Mouse (Mus musculus) retina, postnatal 7 days (tissue): ENCODE measurements at regions not wholly inside any gene's neighbourhood (a gene's known extent, or its start where the extent isn't known, plus 50 kb on each side); places are given as distances from the start of the nearest gene placed in this dataset.
A peak's percentile ranks its signal among the peaks of the same experiment; 100 is the strongest.

Experiments
- DNase-seq: peaks from one replicate; pipeline ENCODE4 v3.0.0-alpha.2; 2012; ENCODE audit warnings: low read depth, low spot score

DNA sequence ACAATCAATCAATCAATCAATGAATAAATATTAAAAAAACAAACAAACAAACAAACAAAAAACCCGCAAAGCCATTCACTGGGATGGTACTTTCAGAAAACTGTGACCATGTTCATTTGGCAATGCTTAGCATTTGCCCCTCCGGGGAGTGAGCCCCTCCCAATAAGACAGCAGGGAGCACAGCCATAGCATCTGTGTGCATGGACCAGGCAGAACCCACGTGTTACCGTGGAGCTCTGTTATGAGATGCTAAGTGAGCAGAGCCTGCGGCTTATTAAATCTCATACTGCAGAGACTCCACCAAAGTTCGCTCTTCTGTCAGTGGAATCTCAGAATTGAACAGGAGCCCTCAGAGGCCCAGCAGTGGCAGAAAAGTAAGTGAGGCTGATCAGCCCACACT is 438.7 kb upstream of the Atp11b start:
- DNase-seq = no peak

DNA sequence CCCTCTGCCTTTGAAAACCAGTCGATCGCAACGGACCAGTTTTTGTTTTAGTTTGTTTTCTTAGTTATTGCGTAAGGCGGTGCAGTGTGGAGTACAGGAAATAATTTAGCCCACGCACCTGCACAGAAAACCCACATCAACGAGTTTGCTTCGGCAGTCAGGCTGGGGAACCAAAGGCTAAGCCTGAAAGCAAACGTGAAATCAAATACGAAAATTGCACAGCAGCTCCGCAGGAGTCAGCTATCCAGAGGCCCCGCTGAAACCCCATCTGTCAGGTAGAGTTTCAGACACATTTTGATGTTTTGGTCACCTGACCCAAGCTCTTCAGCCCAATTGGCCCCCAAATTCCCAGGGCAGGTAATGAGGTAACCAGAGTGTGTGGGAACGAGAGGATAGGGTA is 435.6 kb upstream of the Atp11b start:
- DNase-seq = no peak

DNA sequence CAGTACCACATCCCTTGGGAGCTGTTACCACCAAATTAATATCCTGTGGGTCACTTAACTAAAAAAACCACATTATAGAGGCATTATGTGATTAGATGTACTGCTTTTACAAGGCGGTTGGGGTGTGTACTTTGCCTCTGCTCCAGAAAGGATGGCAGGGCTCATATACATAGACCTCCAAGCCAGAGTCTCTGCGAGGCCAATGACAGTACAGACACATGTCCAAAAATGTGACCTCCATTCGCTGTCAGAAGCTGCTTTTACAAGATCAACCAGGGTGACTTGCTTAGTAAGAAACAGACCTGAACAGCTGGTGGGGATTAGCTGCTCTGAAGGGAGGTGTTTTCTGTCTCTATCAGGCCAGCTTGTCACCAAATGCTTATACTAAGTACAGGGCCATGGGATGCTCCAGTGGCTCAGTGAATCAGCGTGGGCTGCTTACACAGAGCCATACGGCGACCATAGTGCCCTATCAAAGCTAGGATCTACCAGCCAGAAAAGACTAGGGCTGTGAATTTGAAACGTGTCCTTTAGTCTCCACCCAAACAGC is 433.0 kb upstream of the Atp11b start:
- peak; percentile 14 for DNase-seq

DNA sequence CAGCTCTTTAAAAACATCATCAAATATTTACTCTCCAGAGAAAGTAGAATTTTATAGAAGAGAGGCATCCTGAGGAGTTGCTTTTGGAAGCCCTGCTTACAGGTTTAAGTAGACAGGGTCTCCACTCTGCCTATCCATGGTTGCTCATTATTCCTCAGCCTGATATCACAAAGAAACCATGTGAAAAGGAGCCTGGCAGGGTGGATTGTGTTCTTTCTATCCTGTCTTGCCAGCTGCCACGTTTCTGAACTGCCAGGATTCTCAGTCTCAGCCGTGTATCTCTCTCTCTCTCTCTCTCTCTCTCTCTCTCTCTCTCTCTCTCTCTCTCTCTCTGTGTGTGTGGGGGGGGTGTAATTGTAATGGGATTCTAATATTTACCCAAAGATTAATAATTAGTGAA is 431.9 kb upstream of the Atp11b start:
- DNase-seq = no peak

DNA sequence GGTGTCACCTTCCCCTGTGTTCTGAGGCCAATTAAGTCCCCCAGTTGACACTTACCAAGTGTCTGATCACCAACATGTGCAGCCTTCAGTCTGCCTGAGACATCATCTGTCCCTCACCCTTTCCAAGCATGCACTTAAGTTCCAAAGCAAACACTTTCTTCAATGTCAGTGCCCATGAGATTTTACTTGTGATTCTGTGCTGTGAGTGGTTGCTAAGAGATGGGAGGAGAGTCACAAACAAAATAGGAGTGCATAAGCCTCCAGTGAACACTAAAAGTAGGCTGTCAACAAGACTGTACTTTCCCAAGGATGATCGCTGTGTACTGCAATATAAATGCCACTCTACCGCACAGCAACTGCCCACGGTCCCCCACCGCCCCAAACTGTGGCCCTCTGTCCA is 431.0 kb upstream of the Atp11b start:
- no peak for DNase-seq

DNA sequence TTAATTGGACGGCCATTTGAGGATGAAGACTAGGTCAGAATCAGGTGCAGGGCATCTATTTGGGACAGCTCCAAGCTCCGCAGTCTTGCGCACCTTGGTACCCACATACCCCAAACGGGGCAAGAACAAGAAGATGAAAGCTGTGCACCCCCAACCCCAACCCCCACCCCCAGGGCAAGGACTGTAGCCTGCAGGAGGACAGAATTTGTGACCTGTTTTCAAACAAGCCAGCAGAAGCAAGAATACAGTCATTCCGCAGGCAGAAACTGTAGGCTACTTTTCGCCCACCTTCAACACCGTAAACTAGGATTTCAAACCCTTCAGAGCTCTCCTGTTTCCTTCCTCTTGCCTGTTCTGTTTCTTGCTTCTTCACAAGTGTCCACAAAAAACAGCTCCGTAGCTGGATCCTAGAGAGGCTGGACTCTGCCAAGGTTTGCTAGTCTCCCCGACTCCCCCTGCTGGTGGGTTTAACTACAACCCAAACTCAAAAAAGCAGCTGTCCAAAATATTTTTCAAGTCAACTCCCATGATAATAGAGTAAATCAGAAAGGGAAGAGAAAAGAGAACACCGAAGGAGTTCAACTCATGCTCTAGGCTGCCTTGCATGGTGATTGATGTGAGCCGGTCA is 430.3 kb upstream of the Atp11b start:
- DNase-seq = peak; percentile 38

DNA sequence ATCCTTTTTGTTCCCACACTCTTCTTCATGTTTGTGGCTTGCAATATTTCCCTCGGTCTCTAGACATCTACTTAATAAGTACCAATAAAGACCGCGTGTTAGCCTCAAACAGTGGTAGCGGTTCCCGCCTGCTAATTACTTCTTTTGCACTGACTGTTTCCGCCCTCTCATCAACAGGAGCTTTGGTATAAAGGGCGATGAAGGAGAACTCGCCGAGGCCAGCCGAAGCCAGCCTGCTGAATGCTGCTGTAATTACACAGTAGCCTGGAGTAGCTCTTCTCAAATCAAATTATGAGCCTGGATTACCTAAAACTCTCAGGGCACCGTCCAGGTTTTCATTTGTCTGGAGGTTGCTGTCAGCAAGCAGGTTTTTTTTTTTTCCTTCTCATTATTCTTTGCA is 429.7 kb upstream of the Atp11b start:
- DNase-seq = no peak

DNA sequence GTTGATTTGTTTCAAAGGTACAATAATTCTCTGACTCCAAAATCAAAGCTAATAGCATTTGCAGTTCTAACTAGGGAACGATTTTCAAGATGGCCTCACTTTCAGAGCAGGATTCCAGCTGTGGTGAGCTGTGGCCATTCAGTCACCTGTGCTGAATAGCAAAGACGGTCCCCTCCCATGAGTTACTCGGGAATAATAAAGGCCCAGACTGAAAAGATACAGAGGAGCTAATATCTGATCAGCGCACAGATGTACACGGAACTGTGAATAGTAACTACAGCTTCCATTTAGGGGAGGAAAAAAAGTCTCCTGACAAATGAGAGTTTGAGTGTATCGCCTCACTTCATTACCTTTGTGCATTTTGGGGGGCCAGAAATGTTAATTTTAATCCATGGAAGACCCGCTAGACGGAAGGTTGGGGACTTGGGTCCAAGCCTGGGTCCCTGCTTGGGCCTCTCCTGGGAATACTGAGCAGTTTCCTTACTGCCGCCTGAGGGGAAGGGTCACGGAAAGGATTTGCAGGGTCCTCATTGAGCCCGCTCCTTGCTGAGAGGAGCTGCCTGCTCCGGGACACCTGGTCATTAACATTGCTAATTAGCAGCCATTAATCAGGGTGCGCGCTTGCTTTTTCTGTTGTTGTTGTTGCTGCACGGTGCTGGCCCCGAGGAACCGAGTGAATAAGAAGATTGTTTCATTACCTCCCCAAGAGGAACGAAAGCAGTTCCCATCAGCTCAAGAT is 421.2 kb upstream of the Atp11b start:
- DNase-seq = no peak

DNA sequence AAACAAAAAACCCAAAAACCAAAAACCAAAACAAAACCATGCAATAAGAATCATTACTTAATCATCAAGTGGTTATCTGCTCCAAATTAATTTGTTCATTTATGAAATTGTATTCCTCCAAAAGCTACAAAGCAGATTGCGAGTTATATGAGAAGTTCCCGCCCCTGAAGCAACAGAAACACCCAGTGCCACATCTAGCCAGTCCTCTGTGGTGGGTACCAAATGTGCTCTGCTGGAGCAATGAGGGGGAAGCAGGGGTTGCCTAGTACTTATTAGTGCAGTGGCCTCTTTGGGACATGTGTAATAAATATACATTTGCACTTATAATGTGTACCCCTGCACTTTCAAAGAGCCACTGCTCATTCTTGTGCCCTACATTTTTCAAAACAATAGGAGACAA is 419.9 kb upstream of the Atp11b start:
- no peak for DNase-seq

DNA sequence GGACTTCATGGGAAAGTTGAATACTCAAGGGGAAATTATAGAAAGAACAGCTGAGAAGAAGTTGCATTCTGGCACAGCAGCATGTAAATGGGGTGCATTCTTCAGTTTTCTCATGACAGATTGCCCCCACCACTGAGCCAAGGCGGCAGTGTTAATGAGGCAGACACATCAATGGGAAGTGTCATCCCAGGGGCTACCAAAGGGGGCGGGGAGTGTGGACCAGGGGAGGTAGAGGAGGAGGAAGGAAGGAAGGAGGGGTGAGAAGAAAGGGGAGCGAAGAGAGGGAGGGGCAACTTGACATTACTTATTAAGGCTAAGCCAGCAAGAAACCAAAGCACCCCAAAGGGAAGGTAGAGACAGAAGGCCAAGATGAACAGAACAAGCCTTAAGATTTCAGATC is 419.4 kb upstream of the Atp11b start:
- DNase-seq = no peak

DNA sequence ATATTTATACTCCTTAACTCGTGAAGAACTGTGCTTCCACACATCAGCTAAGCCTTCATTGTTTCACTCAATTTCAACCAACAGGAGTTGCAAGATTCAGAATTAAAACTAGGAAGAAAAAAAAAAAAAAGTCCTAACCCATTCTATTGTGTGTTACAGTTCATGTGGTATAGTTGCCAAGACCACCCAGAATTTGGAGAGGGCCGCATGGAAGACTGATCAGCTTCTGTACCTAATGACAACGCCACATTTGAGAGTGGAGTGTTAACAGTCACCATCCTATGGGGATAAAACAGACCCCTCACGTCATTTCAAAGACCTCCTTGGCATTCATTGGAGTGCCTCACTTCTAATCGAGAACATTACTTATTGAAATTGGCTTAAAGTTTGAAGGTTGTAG is 418.1 kb upstream of the Atp11b start:
- DNase-seq = no peak

DNA sequence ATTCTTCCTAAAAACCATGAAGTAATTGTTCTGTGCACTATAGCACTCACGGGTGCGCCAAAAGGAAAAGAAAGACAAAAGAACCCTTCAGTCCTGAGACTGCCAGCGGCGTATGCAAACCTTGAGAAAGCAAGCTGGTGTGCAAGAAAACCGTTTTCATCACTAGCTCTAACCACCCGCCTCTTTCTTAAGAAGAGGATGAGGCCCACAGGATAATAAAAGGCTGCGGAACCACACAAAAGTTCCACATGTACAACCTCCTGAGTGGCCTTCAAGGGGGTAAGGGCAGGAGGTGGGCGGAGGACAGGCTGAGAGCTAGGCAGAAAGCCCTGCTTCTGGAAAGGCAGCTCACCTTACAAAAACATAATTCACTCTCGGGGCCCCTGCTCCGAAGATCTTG is 413.4 kb upstream of the Atp11b start:
- no peak for DNase-seq

DNA sequence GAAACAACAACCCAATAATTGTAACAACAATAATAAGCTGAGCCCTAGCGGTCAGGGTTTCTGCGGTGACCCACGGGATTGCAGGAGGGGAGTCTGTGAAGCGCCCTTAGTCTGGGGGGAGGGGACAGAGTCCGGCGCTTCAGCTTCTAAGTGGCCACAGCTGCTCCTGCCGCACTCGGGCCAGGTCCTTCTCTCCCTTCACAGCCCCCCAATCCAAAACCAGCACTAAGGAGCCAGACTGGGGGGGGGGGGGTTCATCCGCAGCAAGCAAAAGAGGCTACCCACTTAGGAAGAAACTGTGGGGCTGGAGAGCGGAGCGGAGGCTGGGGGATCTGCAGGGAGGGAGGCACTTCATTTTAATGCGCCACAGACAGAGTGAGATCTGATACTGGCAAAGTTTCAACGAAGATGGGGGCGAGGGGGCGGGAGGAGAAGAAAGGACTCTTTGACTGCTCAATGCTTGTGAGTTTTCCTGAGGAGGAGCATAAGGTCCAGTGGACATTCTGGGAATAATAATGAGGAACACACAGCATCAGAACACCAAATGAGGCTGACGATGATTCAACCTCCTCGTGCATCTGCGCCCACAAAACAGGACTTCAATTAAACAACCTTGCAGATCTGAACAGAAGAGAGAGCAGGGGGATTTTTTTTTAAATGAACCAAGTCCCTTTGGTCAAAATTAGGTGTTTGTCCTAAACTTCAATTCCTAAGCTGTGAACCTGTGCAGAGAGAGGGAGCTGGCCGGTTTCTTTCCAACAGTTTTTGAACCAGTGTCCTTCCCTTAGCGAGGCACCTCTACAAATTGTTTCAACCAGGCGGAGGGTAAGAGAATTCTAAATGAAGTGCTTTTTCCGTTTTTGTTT is 412.7 kb upstream of the Atp11b start:
- peak; percentile 37 for DNase-seq

DNA sequence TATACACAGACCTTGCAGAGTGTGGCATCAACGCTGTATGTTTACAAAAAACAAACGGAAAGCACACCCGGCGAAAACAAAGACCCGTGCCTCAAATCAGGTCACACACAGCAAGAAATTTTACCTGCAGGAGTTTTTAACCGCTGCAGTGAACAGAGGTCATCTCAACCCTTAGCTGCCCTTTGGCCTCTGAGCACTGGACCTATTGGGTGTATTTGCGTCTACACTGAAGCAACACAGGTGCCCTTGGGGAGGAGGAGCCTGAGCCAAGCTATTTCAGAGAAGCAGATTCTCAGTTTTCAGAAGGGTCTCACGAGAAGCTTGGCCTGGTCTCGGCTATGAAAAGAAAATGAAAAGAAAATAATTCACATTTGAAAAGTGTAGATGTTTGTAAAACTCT is 412.1 kb upstream of the Atp11b start:
- DNase-seq = no peak

DNA sequence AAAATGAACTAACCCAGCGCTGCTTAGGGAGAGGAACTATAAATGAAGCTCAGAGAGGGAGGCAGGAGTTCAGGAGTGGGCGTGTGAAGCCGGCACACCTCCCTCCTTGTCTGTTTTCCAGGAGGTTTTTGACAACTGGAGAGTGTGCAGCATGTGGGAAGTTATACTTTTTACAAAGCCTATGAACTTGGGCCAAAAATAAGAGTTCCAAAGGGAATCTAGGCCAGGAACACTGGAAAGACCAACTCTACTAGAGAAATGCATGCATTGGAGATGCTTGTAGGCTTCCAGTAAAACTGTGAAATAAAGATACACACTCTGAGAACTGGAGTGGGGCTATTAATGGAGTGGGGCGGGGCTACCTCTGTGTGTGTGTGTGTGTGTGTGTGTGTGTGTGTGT is 411.3 kb upstream of the Atp11b start:
- no peak for DNase-seq

DNA sequence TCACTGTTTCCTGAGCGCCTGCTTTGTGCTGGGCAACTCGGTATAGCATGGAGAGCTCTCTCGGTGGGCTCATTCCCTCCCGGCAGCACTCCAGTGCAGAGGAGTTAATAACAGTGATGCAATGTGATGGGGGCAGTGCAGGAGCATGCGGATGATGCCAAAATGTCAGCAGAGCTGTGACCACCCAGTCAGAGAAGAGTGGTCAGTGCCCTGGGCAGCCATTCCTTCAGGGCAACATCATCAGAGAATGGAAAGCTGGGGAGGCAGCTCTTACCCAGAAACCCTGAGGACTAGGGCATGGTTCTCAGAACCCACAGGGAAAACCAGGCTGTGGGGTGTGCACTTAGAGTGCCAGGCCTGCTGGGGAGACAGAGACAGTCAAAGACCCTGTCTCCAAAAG is 410.0 kb upstream of the Atp11b start:
- no peak for DNase-seq

DNA sequence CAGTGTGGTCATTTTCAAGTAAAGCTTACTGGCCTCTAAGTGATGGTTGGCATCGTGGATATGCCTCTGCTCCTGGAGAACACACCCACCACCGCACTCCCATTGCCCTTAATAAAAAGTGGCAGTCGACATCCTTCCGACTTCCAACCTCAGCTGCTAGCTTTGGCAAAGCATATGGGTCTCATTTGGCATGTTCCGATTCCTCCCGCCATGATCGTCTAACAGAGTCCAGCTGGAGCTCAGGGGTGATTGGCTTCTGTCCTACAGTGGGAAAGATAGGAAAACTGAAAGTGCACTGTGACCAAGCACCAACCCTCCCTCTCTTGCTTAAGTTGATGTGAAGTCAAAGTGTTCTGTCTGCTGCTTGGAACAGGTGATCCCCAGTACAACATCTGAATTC is 404.8 kb upstream of the Atp11b start:
- DNase-seq = no peak

DNA sequence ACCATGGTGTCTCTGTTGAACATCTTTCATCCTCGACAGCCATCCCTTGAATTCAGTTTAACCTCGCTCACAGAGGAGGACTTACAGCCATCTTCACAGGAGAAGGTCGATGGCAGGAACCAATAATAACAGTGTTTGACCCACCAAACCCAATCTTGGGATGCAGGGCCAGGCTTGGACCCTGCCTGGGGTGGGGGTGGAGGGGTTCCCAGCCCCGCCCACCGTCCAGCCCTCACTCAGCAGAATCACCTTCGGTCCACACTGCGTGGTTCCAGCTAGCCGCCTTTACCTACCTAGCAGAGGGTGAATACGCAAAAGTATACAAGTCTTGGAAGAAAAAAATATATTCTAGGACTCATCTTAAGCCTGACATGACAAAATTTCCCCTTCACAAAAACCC is 400.5 kb upstream of the Atp11b start:
- no peak for DNase-seq

DNA sequence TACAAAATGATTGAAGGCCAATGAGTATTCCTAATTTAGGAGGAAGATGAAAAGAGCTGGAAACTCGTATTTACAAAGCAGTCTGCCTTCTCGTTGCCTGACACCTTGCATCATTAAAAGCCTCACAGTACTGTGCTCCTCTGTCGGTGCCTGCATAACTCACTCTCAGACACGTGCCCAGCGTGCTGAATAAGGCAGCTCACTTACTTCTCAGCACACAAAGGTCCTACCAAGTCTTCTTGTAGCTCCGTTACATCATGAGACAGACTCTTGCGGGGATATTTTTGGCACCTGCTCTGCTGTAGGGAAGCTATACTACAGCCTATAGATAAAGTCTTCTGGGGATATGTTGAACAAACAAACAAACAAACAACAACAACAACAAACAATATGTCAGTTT is 400.0 kb upstream of the Atp11b start:
- no peak for DNase-seq

DNA sequence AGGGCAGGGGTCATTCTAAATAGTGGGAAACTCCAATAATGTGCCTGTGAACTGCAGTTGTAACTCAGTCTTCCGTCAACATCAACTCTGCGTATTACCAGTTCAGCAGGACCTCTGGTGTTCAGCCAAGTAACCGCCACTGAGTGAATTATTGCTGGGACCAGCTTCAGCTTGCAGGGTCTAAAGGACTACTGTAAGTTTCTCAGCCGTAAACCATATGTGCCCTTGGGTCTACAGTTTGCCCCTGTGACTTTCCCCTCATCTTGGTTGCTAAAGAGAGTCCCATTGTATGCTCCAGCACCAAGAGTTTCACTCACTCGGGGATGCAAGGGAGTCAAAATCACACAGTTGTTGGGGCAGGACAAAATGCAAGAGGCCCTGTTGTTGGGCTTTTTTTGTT is 399.6 kb upstream of the Atp11b start:
- no peak for DNase-seq

DNA sequence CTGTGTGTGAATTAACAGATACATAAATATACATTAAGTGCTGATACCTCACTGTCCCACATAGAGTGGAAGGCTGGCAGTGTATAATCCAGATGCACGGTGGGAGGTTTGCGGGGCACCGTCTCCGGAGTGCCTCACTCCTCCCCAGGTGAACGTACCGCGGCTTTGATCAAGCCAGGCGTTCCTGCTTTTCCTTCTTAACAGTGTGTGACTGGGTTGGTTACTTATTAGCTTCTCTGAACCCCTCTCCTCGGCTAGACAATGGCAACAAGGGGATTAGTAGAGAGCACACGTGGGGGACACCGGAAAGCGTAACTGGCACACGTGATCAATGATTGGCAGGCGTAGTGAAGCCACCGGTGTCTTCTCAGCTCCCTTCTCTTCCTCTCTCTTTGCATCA is 396.8 kb upstream of the Atp11b start:
- no peak for DNase-seq

DNA sequence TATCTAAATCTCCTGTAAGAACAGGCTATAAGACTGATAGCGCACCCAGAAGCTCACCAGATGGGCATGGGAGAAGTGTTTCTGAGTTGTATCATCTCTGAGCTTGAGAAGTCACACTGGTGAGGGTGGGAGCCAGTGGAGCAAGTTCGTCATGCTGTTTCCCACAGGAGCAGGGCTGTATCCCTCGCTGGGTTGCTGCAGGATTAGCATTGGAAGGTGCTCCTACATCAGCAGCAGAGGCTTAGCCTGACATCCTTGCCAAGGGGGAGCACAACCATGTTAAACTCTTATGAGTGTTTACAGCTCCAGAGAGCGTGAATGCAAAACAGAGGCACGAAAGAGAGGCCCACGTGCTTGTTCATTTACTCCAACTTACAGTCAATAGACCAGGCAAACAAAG is 395.4 kb upstream of the Atp11b start:
- DNase-seq = no peak

DNA sequence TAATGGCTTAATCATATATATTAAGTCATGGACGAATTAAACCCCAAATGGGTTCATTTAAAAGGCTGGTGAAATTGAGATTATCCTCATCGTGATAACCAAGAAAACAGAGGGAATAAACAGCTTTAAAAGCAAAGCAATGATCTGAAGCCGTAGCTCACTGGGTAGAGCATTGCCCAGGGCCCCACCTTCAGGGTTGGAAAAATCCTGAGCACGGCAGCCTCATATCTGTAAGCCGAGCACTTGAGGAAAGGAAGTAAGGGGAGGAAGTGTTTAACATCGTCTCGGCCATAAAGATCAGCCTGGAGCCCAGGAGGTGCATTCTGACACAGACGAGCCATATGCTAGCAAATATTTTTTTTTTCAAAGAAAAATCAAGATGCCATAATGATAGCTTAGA is 394.6 kb upstream of the Atp11b start:
- no peak for DNase-seq
